Comparison of ENCODE assay signal across 8 mouse cellular contexts in the genomic region with DNA sequence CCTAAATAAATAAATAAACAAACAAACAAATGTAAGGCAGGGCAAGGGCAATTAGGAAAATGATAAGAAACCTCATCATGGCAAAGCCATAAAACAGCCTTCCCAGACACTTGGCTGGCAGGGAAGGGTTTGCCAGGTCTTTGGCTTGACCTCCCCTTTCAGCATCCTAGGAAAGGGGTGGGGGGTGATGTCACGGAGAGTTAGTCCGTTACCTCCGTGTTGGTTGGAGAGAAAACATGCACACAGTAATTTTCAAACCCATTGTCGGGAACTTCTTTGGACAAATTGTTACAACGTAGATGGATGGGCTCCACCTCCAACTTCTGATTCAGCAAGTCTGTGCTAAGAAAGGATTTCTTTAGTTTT. TPM values are rescaled to one million over a fixed set of nuclear protein-coding genes. Genes with fewer than 3 reads are reported as not detected.
DNase-seq lines count a peak whose midpoint lies in the region; ATAC-seq lines count a peak whose summit lies in the region.

No protein-coding gene starts in this region.

- peak overlapping the region; percentile 65 for H3K4me2 ChIP-seq in kidney, embryonic 14.5 days (replicated peaks; ENCODE audit: low read depth, low read length)
- H3K4me2 ChIP-seq in embryonic facial prominence, embryonic 12.5 days (replicated peaks), result peak overlapping the region; percentile 59
- H3K4me2 ChIP-seq in hindbrain, embryonic 11.5 days (replicated peaks; ENCODE audit: low read depth, low read length), result peak overlapping the region; percentile 71
- peak overlapping the region; percentile 95 for H3K4me2 ChIP-seq in midbrain, embryonic 14.5 days (ENCODE audit: low read length)

- peaks cover 5% of the 10 kb centered on the region for H3K9me3 ChIP-seq in kidney, embryonic 14.5 days (ENCODE audit: control insufficient read depth, low read length)
- H3K9me3 ChIP-seq in embryonic facial prominence, embryonic 12.5 days, result no peaks in the 10 kb centered on the region
- no peaks in the 10 kb centered on the region for H3K9me3 ChIP-seq in hindbrain, embryonic 11.5 days (ENCODE audit: control insufficient read depth, low read length)
- H3K9me3 ChIP-seq in midbrain, embryonic 14.5 days (ENCODE audit: control insufficient read depth, low read length), result no peaks in the 10 kb centered on the region

- H3K36me3 ChIP-seq in kidney, embryonic 14.5 days (ENCODE audit: control insufficient read depth, insufficient read depth, low read length), result no peaks in the 10 kb centered on the region
- no peaks in the 10 kb centered on the region for H3K36me3 ChIP-seq in embryonic facial prominence, embryonic 12.5 days
- no peaks in the 10 kb centered on the region for H3K36me3 ChIP-seq in hindbrain, embryonic 11.5 days (ENCODE audit: control insufficient read depth, insufficient read depth, low read length)
- no peaks in the 10 kb centered on the region for H3K36me3 ChIP-seq in midbrain, embryonic 14.5 days (ENCODE audit: control insufficient read depth, insufficient read depth, low read length)

- H3K4me1 ChIP-seq in kidney, embryonic 14.5 days (ENCODE audit: control insufficient read depth, insufficient read depth, low read length), result peaks cover 31% of the 10 kb centered on the region
- peaks cover 31% of the 10 kb centered on the region for H3K4me1 ChIP-seq in embryonic facial prominence, embryonic 12.5 days
- no peaks in the 10 kb centered on the region; the same call in 1 of the 2 replicates for H3K4me1 ChIP-seq in hindbrain, embryonic 11.5 days (replicated peaks; ENCODE audit: control insufficient read depth, insufficient read depth, low read length)
- peaks cover 21% of the 10 kb centered on the region for H3K4me1 ChIP-seq in midbrain, embryonic 14.5 days (ENCODE audit: control insufficient read depth, insufficient read depth, low read length)

- no peak overlapping the region for H3K9ac ChIP-seq in kidney, embryonic 14.5 days (ENCODE audit: low read depth, low read length)
- H3K9ac ChIP-seq in embryonic facial prominence, embryonic 12.5 days, result peak overlapping the region; percentile 99
- no peak overlapping the region for H3K9ac ChIP-seq in hindbrain, embryonic 11.5 days (ENCODE audit: low read depth, low read length)
- H3K9ac ChIP-seq in midbrain, embryonic 14.5 days (replicated peaks; ENCODE audit: low read length), result no peak overlapping the region

- ATAC-seq in kidney, embryonic 14.5 days (ENCODE audit: low FRiP score, low TSS enrichment), result no peak
- ATAC-seq in embryonic facial prominence, embryonic 12.5 days (ENCODE audit: insufficient number of reproducible peaks, insufficient read depth, low FRiP score, low TSS enrichment), result no peak
- no peak for ATAC-seq in hindbrain, embryonic 11.5 days (ENCODE audit: low FRiP score)
- ATAC-seq in midbrain, embryonic 14.5 days (ENCODE audit: low FRiP score, low TSS enrichment), result no peak

- 10% methylated on average over 5 of the region's 5 CpGs for WGBS in kidney, embryonic 14.5 days
- WGBS in embryonic facial prominence, embryonic 12.5 days, result 9% methylated on average over 5 of the region's 5 CpGs
- 4% methylated on average over 5 of the region's 5 CpGs for WGBS in hindbrain, embryonic 11.5 days
- WGBS in midbrain, embryonic 14.5 days, result 5% methylated on average over 5 of the region's 5 CpGs

- no peaks in the 10 kb centered on the region for H3K27me3 ChIP-seq in kidney, embryonic 14.5 days (ENCODE audit: control insufficient read depth, insufficient read depth, low read length)
- no peaks in the 10 kb centered on the region for H3K27me3 ChIP-seq in embryonic facial prominence, embryonic 12.5 days
- H3K27me3 ChIP-seq in hindbrain, embryonic 11.5 days (ENCODE audit: control insufficient read depth, insufficient read depth, low read length), result no peaks in the 10 kb centered on the region
- no peaks in the 10 kb centered on the region for H3K27me3 ChIP-seq in midbrain, embryonic 14.5 days (ENCODE audit: control insufficient read depth, insufficient read depth, low read length)

- no peak overlapping the region for H3K27ac ChIP-seq in kidney, embryonic 14.5 days (ENCODE audit: low read depth, low read length)
- 0 out of 2 replicates have a peak overlapping the region, but pooled peaks have one; percentile 96 for H3K27ac ChIP-seq in embryonic facial prominence, embryonic 12.5 days
- H3K27ac ChIP-seq in hindbrain, embryonic 11.5 days (ENCODE audit: low read depth, low read length), result 0 out of 2 replicates have a peak overlapping the region, but pooled peaks have one; percentile 94
- H3K27ac ChIP-seq in midbrain, embryonic 14.5 days (replicated peaks; ENCODE audit: low read depth, low read length), result peak overlapping the region; percentile 87; the same call in 1 of the 2 replicates

- DNase-seq in kidney, postnatal 10 days, result no peak
- peak; percentile 46 for DNase-seq in hindbrain, embryonic 11.5 days (ENCODE audit: low spot score)
- peak; percentile 31 for DNase-seq in midbrain, embryonic 14.5 days
- no peak for DNase-seq in thymus, postnatal 36 days
- no peak for DNase-seq in kidney, adult 9 months
- DNase-seq in lung, postnatal 14 days, result no peak

- peak overlapping the region; percentile 93 for H3K4me3 ChIP-seq in kidney, embryonic 14.5 days (ENCODE audit: low read length)
- peak overlapping the region; percentile 96 for H3K4me3 ChIP-seq in embryonic facial prominence, embryonic 12.5 days
- peak overlapping the region; percentile 93 for H3K4me3 ChIP-seq in hindbrain, embryonic 11.5 days (ENCODE audit: low read depth, low read length)
- peak overlapping the region; percentile 82 for H3K4me3 ChIP-seq in midbrain, embryonic 14.5 days (replicated peaks; ENCODE audit: low read depth, low read length)

RNA-seq across cellular contexts. Expression of gene Boc, which starts 0.6 kb away (rescaled TPM):
- polyA plus RNA-seq in kidney, embryonic 14.5 days (2014; fragmentation: Nextera tagmentation; extraction: Ambion mirVana), result 15.2 and 23.5 TPM in 2 replicates
- 37.1 and 37.3 TPM in 2 replicates for polyA plus RNA-seq in embryonic facial prominence, embryonic 12.5 days (2016; fragmentation: Nextera tagmentation; extraction: Ambion mirVana)
- 34.3 and 41.7 TPM in 2 replicates for polyA plus RNA-seq in hindbrain, embryonic 11.5 days (2014; fragmentation: Nextera tagmentation; extraction: Ambion mirVana)
- 14.1 and 22.6 TPM in 2 replicates for polyA plus RNA-seq in midbrain, embryonic 14.5 days (2014; fragmentation: Nextera tagmentation; extraction: Ambion mirVana)

Comparison
In these comparisons a context has a peak if more than half of its experiments do, and no peak if none do; other contexts are left out.
1. DNase-seq: peak in hindbrain, embryonic 11.5 days (single experiment) and midbrain, embryonic 14.5 days (single experiment); none in kidney, postnatal 10 days (single experiment), thymus, postnatal 36 days (0 of 2), kidney, adult 9 months (single experiment) and lung, postnatal 14 days (single experiment).
2. Peak in every context shown above with its lines, with median percentiles within 50 percentile points of each other: H3K4me2 ChIP-seq and H3K4me3 ChIP-seq.